Mouse (Mus musculus) neural tube, embryonic 15.5 days (tissue): ENCODE data around the gene Krtap9-5. TPM values are rescaled to one million over a fixed set of nuclear protein-coding genes. Genes with fewer than 3 reads are reported as not detected.
A peak's percentile ranks its signal among the peaks of the same experiment; 100 is the strongest.

Experiments used
- ATAC-seq: fragments of 200-750 bp; cut with Nextera tagmentation; 2 replicates; pipeline ENCODE4 v1.8.0; 2017; ENCODE audit warnings: mild to moderate bottlenecking, moderate TSS enrichment, moderate library complexity; ENCODE audit not compliant: low FRiP score
- H3K27ac ChIP-seq: fragments of 300-500 bp; sonication (generic); replicated peaks from 2 replicates; pipeline ENCODE4 v1.5.1; 2015; ENCODE audit warnings: mild to moderate bottlenecking, inconsistent platforms
- H3K27me3 ChIP-seq: fragments of 300-500 bp; sonication (generic); replicated peaks from 2 replicates; pipeline ENCODE4 v1.6.1; 2015; ENCODE audit warnings: inconsistent platforms
- H3K36me3 ChIP-seq: fragments of 300-500 bp; sonication (generic); 2 replicates; pipeline ENCODE4 v1.6.1; 2015; ENCODE audit warnings: inconsistent platforms
- H3K4me1 ChIP-seq: fragments of 300-500 bp; sonication (generic); 2 replicates; pipeline ENCODE4 v1.6.1; 2015; ENCODE audit warnings: inconsistent platforms
- H3K4me2 ChIP-seq: fragments of 300-500 bp; sonication (generic); 2 replicates; pipeline ENCODE4 v1.6.1; 2015; ENCODE audit warnings: inconsistent platforms, mild to moderate bottlenecking, moderate library complexity
- H3K4me3 ChIP-seq: fragments of 300-500 bp; sonication (generic); replicated peaks from 2 replicates; pipeline ENCODE4 v1.5.1; 2015; ENCODE audit warnings: mild to moderate bottlenecking, inconsistent platforms
- H3K9ac ChIP-seq: fragments of 300-500 bp; sonication (generic); replicated peaks from 2 replicates; pipeline ENCODE4 v1.6.1; 2015; ENCODE audit warnings: mild to moderate bottlenecking, inconsistent platforms
- H3K9me3 ChIP-seq: fragments of 300-500 bp; sonication (generic); replicated peaks from 2 replicates; pipeline ENCODE4 v1.6.1; 2016; ENCODE audit warnings: inconsistent platforms
- WGBS: fragments of 180-500 bp; shearing (Covaris S2); methylation state at CpG from one replicate; pipeline ENCODE4 v1.1.7; 2015; ENCODE audit warnings: mixed read lengths; 5-methylcytosine and 5-hydroxymethylcytosine counted together
- polyA plus RNA-seq: library from polyadenylated mRNA; unstranded; fragments of >200 nt; fragmentation: Nextera tagmentation; extraction: Ambion mirVana; gene quantifications from 2 replicates; pipeline ENCODE4 v1.2.1, GENCODE M21; 2015

Gene Krtap9-5
- polyA plus RNA-seq, result not detected in 2 replicates

- no peak within 1 kb of the TSS for H3K4me3 ChIP-seq
- H3K27me3 ChIP-seq, result no peaks in the 10 kb centered on the region
- 92% methylated on average over 2 of the region's 2 CpGs for whole genome bisulfite sequencing
- H3K27ac ChIP-seq, result no peak within 1 kb of the TSS
- H3K9ac ChIP-seq, result no peak within 1 kb of the TSS
- ATAC-seq, result no peak
- no peaks in the 10 kb centered on the region for H3K36me3 ChIP-seq
- no peaks in the 10 kb centered on the region for H3K9me3 ChIP-seq
- no peaks in the 10 kb centered on the region for H3K4me1 ChIP-seq
- H3K4me2 ChIP-seq, result no peak within 1 kb of the TSS
Observed at GRCm38 (mm10) chr11:99948175-99948574, at the start of gene Krtap9-5. TSS of gene Krtap9-5 (plus strand) at chr11:99948475.

- 89% methylated on average over 2 of the region's 2 CpGs for WGBS
- Histone ChIP-seq H3K4me1 (no peaks in the 10 kb centered on the region), H3K4me2 (no peak within 1 kb of the TSS), H3K36me3 (no peaks in the 10 kb centered on the region), H3K9ac (no peak within 1 kb of the TSS), H3K4me3 (no peak within 1 kb of the TSS), H3K9me3 (no peaks in the 10 kb centered on the region), H3K27me3 (no peaks in the 10 kb centered on the region), H3K27ac (no peak within 1 kb of the TSS)
- ATAC-seq, result no peak
Observed at GRCm38 (mm10) chr11:99907620-99908019, 40.7 kb upstream of the Krtap9-5 start, which contains the start of gene Krtap31-1. TSS of gene Krtap31-1 (plus strand) at chr11:99907920.

- no peak within 1 kb of the TSS for H3K4me3 ChIP-seq
- H3K9me3 ChIP-seq, result no peaks in the 10 kb centered on the region
- H3K27me3 ChIP-seq, result no peaks in the 10 kb centered on the region
- H3K9ac ChIP-seq, result no peak within 1 kb of the TSS
- H3K4me1 ChIP-seq, result no peaks in the 10 kb centered on the region
- no peak within 1 kb of the TSS for H3K4me2 ChIP-seq
- no peak for ATAC-seq
- H3K36me3 ChIP-seq, result no peaks in the 10 kb centered on the region
- H3K27ac ChIP-seq, result no peak within 1 kb of the TSS
- WGBS, result 96% methylated on average over 3 of the region's 3 CpGs
Observed at GRCm38 (mm10) chr11:99914451-99914850, 33.8 kb upstream of the Krtap9-5 start, which contains the start of gene Gm11565. TSS of gene Gm11565 (plus strand) at chr11:99914751.

DNA sequence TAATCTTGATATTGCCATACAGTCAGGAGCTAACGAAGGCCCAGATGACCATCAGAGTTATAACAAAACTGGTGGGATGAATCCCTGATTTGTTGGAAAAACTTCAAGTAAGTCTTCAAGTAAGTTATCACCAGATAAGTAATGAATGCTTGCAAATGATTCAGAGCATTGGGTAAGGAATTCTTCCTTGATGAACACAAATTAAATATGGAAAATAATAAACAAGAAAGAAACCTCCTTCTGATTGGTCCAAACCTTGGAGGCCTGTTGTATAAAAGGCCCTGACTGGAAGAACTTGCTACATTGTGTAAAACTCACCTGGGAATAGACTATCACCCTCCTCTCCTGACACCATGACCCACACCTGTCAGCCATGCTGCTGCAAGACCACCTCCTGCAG lies 12.3 kb upstream of the Krtap9-5 start, which contains the start of gene Krtap31-2:
TSS of gene Krtap31-2 (plus strand) at position 301 of the 400 bp plus-strand sequence.
- no peaks in the 10 kb centered on the region for H3K27me3 ChIP-seq
- no peak within 1 kb of the TSS for H3K27ac ChIP-seq
- H3K4me2 ChIP-seq, result no peak within 1 kb of the TSS
- no peaks in the 10 kb centered on the region for H3K9me3 ChIP-seq
- 93% methylated on average over 1 of the region's 1 CpGs for WGBS
- H3K4me3 ChIP-seq, result no peak within 1 kb of the TSS
- no peaks in the 10 kb centered on the region for H3K36me3 ChIP-seq
- H3K9ac ChIP-seq, result no peak within 1 kb of the TSS
- H3K4me1 ChIP-seq, result no peaks in the 10 kb centered on the region
- ATAC-seq, result no peak

- no peak overlapping the region for H3K27ac ChIP-seq
- 82% methylated on average over 9 of the region's 9 CpGs for WGBS
- H3K9me3 ChIP-seq, result no peaks in the 10 kb centered on the region
- no peaks in the 10 kb centered on the region for H3K4me1 ChIP-seq
- H3K9ac ChIP-seq, result no peak overlapping the region
- no peaks in the 10 kb centered on the region for H3K27me3 ChIP-seq
- H3K4me2 ChIP-seq, result no peak overlapping the region
- no peak overlapping the region for H3K4me3 ChIP-seq
- no peaks in the 10 kb centered on the region for H3K36me3 ChIP-seq
- ATAC-seq, result no peak
Observed at GRCm38 (mm10) chr11:99937751-99938264, 10.5 kb upstream of the Krtap9-5 start.

DNA sequence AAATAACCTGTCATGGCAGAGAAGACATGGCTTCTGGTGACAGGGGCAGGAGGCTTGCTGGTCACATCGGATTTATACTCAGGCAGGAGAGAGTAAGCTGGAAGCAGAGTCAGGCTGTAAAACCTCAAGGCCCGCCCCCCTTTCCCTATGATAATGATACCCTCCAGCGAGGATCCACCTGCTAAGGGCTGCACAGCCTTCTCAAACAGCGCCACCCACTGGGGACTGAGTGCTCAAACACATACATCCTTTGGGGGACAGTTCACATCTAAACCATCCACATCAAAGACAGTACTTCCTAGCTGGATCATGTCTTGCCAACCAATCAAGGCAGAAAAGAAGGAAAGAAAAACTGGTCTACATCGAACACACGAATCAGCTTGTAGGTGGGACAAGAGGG lies 15.9 kb downstream of the Krtap9-5 start:
- no peak overlapping the region for H3K4me2 ChIP-seq
- H3K4me3 ChIP-seq, result no peak overlapping the region
- no peak overlapping the region for H3K9ac ChIP-seq
- no peaks in the 10 kb centered on the region for H3K4me1 ChIP-seq
- no peaks in the 10 kb centered on the region for H3K36me3 ChIP-seq
- H3K27ac ChIP-seq, result no peak overlapping the region
- no peak for ATAC-seq
- no peaks in the 10 kb centered on the region for H3K9me3 ChIP-seq
- 47% methylated on average over 6 of the region's 6 CpGs for WGBS
- H3K27me3 ChIP-seq, result no peaks in the 10 kb centered on the region

GRCm38 (mm10) chr11:99965961-99966360 lies 17.7 kb downstream of the Krtap9-5 start:
- 62% methylated on average over 2 of the region's 2 CpGs for whole genome bisulfite sequencing

GRCm38 (mm10) chr11:99978953-99979352 lies 30.7 kb downstream of the Krtap9-5 start, which contains the start of gene Krtap29-1:
TSS of gene Krtap29-1 (minus strand) at chr11:99979053.
- Histone ChIP-seq H3K4me2 (no peak within 1 kb of the TSS), H3K9me3 (no peaks in the 10 kb centered on the region), H3K27ac (no peak within 1 kb of the TSS), H3K27me3 (no peaks in the 10 kb centered on the region), H3K4me3 (no peak within 1 kb of the TSS), H3K36me3 (no peaks in the 10 kb centered on the region), H3K4me1 (no peaks in the 10 kb centered on the region), H3K9ac (no peak within 1 kb of the TSS)
- WGBS, result 55% methylated on average over 5 of the region's 5 CpGs
- no peak for ATAC-seq

More at GRCm38 (mm10) chr11:99965961-99966360, 17.7 kb downstream of the Krtap9-5 start:
- no peak overlapping the region for H3K4me2 ChIP-seq
- H3K4me3 ChIP-seq, result no peak overlapping the region
- no peak for ATAC-seq
- no peaks in the 10 kb centered on the region for H3K4me1 ChIP-seq
- H3K9ac ChIP-seq, result no peak overlapping the region
- H3K36me3 ChIP-seq, result no peaks in the 10 kb centered on the region
- no peak overlapping the region for H3K27ac ChIP-seq
- no peaks in the 10 kb centered on the region for H3K9me3 ChIP-seq
- H3K27me3 ChIP-seq, result no peaks in the 10 kb centered on the region

DNA sequence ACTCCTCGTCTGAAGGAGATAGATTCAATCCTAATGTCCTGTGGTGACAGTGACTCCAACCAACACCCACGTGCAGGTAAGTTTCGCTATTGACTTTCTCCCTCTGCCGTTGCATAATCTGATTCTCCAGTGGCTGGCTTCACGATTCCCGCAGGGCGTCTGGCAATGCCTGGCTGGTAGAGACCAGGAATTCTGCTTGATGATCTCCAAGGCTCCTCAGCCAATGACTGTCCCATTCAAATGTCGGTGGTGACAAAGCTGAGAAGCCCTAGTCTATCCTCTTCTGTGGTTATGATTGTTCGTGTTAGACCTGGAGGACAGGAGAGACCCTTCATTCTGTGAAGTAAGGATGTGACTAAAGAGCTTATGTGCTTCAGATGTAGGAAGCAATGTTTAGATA lies 34.5 kb downstream of the Krtap9-5 start:
- H3K4me3 ChIP-seq, result no peak overlapping the region
- H3K36me3 ChIP-seq, result no peaks in the 10 kb centered on the region
- no peak overlapping the region for H3K4me2 ChIP-seq
- 92% methylated on average over 9 of the region's 9 CpGs for WGBS
- no peak overlapping the region for H3K27ac ChIP-seq
- 0 out of 2 replicates have a peak, but pooled peaks cover 9% of the 10 kb centered on the region for H3K4me1 ChIP-seq
- no peaks in the 10 kb centered on the region for H3K9me3 ChIP-seq
- no peak for ATAC-seq
- H3K9ac ChIP-seq, result no peak overlapping the region
- no peaks in the 10 kb centered on the region for H3K27me3 ChIP-seq

DNA sequence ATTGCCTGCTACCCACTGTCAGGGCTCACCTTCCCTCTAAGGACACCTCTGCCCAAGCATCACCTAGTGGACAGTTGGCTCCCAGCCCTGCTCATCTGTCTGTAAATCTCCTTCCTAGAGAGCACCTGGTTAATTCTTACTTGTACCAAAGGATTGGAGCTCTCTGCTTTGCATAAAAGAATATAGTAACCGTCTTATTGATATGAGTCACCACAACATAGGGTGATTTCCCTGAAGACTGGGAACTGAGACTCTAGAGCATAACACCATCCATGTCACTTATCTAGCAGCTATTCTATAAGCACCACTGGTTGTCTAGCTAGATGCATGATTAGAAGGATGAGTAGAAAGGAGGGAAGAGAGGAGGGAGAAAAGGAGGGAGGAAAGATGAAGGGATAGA lies 35.2 kb downstream of the Krtap9-5 start:
- H3K36me3 ChIP-seq, result no peaks in the 10 kb centered on the region
- H3K4me1 ChIP-seq, result 0 out of 2 replicates have a peak, but pooled peaks cover 9% of the 10 kb centered on the region
- H3K27ac ChIP-seq, result no peak overlapping the region
- no peaks in the 10 kb centered on the region for H3K27me3 ChIP-seq
- H3K4me3 ChIP-seq, result no peak overlapping the region
- no peaks in the 10 kb centered on the region for H3K9me3 ChIP-seq
- H3K4me2 ChIP-seq, result no peak overlapping the region
- ATAC-seq, result no peak
- 94% methylated on average over 1 of the region's 1 CpGs for WGBS
- H3K9ac ChIP-seq, result no peak overlapping the region

DNA sequence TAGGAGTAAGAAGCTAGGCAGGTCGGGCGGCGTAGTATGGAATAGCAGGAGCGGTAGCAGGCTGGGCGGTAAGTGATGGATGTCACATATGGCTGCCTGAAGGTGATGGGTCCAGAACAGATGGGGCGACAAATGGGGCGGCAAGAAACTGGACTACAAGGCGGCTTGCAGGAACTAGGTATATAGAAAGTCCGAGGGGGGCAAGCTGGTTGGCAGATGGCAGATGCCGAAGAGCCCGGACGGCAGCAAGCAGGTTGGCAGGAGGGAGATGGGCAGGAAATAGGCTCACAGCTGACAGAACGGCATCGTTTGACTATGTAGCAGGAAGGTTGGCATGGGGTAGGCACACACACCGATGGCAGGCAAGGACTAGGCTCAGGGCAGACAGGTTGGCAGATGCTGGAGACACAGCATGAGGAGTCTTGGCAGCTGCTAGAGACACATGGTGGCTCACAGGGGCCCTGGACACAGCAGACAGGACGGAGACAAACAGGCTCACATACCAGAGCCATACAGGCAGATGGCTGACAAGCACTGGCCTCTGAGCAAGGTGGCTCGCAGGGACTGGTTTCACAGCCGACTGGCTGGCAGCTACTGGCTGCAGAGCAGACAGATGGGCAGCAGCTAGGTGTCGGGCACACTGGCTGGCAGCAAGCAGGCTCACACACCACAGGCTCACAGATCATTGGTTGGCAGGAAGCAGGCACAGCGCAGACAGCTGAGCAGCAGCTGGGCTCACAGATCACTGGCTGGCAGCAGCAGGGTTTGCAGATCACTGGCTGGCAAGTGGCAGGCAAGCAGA lies 37.2 kb downstream of the Krtap9-5 start:
- Histone ChIP-seq H3K4me1 (0 out of 2 replicates have a peak, but pooled peaks cover 9% of the 10 kb centered on the region), H3K27me3 (no peaks in the 10 kb centered on the region), H3K4me3 (no peak overlapping the region), H3K27ac (peak overlapping the region; percentile 79), H3K9me3 (no peaks in the 10 kb centered on the region), H3K9ac (no peak overlapping the region), H3K4me2 (peak overlapping the region; percentile 17; the same call in 1 of the 2 replicates), H3K36me3 (no peaks in the 10 kb centered on the region)
- ATAC-seq, result peak; percentile 92
- WGBS, result 65% methylated on average over 20 of the region's 20 CpGs

DNA sequence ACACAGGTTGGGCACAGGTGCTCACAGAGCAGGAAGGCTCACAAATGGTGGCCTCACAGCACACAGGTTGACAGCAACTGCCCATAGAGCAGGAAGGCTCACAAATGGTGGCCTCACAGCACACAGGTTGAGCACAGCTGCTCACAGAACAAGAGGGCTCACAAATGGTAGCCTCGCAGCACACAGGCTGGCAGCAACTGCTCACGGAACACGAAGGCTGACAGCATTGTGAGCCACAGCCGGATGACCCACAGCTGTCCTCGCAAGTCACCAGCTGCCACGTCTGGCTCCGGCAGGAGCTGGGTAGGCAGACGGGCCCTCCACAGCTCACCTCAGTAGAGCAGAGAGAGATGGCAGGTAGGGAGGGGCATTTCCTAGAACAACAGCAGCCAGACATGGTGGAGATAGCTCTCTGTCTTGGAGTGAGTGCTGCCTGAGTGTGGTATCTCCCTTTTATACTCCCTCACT lies 37.9 kb downstream of the Krtap9-5 start, which contains the start of gene Krtap16-1:
TSS of gene Krtap16-1 (minus strand) at position 418 of the 468 bp plus-strand sequence.
- WGBS, result 61% methylated on average over 8 of the region's 8 CpGs

More for the DNA sequence above, 37.9 kb downstream of the Krtap9-5 start, which contains the start of gene Krtap16-1:
- no peaks in the 10 kb centered on the region for H3K36me3 ChIP-seq
- H3K4me3 ChIP-seq, result no peak within 1 kb of the TSS
- H3K27me3 ChIP-seq, result no peaks in the 10 kb centered on the region
- no peak within 1 kb of the TSS for H3K9ac ChIP-seq
- H3K9me3 ChIP-seq, result no peaks in the 10 kb centered on the region
- peak within 1 kb of the TSS; percentile 79 for H3K27ac ChIP-seq
- ATAC-seq, result peak; percentile 53
- peak within 1 kb of the TSS; percentile 17; the same call in 1 of the 2 replicates for H3K4me2 ChIP-seq
- 0 out of 2 replicates have a peak, but pooled peaks cover 9% of the 10 kb centered on the region for H3K4me1 ChIP-seq
